Mouse (Mus musculus) kidney, embryonic 15.5 days (tissue): Measurements from ENCODE around the gene Elavl3. TPM values are rescaled to one million over a fixed set of nuclear protein-coding genes. Genes with fewer than 3 reads are reported as not detected.

ENCODE experiments used
- ATAC-seq: fragments of 200-750 bp; cut with Nextera tagmentation; replicated peaks from 2 replicates; pipeline ENCODE4 v1.8.0; 2017; ENCODE audit warnings: moderate TSS enrichment; ENCODE audit not compliant: low FRiP score
- H3K27ac ChIP-seq: fragments of 300-500 bp; sonication (generic); 2 replicates; pipeline ENCODE4 v1.5.1; 2015; ENCODE audit warnings: mild to moderate bottlenecking, inconsistent platforms
- H3K27me3 ChIP-seq: fragments of 300-500 bp; sonication (generic); 2 replicates; pipeline ENCODE4 v1.6.1; 2015; ENCODE audit warnings: inconsistent platforms
- H3K36me3 ChIP-seq: fragments of 300-500 bp; sonication (generic); 2 replicates; pipeline ENCODE4 v1.6.1; 2015; ENCODE audit warnings: inconsistent platforms
- H3K4me1 ChIP-seq: fragments of 300-500 bp; sonication (generic); 2 replicates; pipeline ENCODE4 v1.6.1; 2015; ENCODE audit warnings: inconsistent platforms
- H3K4me2 ChIP-seq: fragments of 300-500 bp; sonication (generic); 2 replicates; pipeline ENCODE4 v1.6.1; 2015; ENCODE audit warnings: moderate library complexity, mild to moderate bottlenecking, inconsistent platforms
- H3K4me3 ChIP-seq: fragments of 300-500 bp; sonication (generic); replicated peaks from 2 replicates; pipeline ENCODE4 v1.5.1; 2015; ENCODE audit warnings: mild to moderate bottlenecking, inconsistent platforms
- H3K9ac ChIP-seq: fragments of 300-500 bp; sonication (generic); 2 replicates; pipeline ENCODE4 v1.6.1; 2015; ENCODE audit warnings: mild to moderate bottlenecking, inconsistent platforms
- H3K9me3 ChIP-seq: fragments of 300-500 bp; sonication (generic); replicated peaks from 2 replicates; pipeline ENCODE4 v1.6.1; 2016; ENCODE audit warnings: inconsistent platforms
- WGBS: fragments of 180-500 bp; shearing (Covaris S2); methylation state at CpG from one replicate; pipeline ENCODE4 v1.1.7; 2015; ENCODE audit warnings: mixed read lengths; 5-methylcytosine and 5-hydroxymethylcytosine counted together
- polyA plus RNA-seq: library from polyadenylated mRNA; unstranded; fragments of >200 nt; fragmentation: Nextera tagmentation; extraction: Ambion mirVana; gene quantifications from 2 replicates; pipeline ENCODE4 v1.2.1, GENCODE M21; 2015

Gene Elavl3
- 0.53 and 1.1 TPM in 2 replicates for polyA plus RNA-seq

DNA sequence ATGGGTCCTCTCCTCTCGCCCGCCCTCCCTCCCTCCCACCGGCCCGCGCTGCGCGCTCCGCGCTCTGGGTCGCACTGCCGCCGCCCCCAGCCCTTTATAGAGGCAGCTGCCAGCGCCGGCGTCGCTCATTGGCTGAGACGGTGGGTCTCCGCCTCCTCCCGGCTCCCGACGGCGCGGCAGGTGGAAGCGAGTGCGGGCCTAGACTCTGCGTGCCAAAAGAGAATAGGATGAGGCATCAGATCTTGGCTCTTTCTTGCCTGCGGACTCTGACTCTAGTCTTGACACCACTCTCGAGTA lies at the start of gene Elavl3:
Gene Elavl3 (minus strand): TSS at position 66 of the 297 bp plus-strand sequence.
- Histone ChIP-seq H3K4me3 (peak within 1 kb of the TSS; percentile 44), H3K4me2 (peak within 1 kb of the TSS; percentile 74), H3K27me3 (peaks cover 75% of the 10 kb centered on the region), H3K9ac (no peak within 1 kb of the TSS), H3K27ac (no peak within 1 kb of the TSS), H3K9me3 (no peaks in the 10 kb centered on the region), H3K4me1 (peaks cover 32% of the 10 kb centered on the region), H3K36me3 (peaks cover 1% of the 10 kb centered on the region)
- no peak for ATAC-seq
- under 1% methylated on average over 18 of the region's 28 CpGs for WGBS

DNA sequence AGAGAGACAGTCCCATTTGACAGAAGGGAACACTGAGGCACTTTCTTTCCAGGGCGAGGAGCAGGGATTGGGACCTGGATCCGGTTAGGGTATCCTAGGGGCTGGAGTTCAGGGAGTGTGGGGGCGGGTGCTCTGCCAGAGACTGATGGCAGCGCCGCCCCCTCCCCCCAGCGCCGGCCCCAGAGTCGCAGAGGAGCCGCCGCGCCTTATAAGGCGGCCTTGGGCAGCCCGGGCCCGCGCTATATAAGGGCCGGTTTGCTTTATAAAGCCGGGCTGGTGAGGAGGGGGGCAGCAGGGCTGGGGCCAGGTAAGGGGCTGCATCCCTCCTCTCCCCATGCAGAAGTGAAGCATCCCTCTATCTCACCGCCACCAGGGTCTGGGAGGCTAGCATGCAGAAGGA lies 48.1 kb upstream of the Elavl3 start:
- H3K9me3 ChIP-seq, result no peaks in the 10 kb centered on the region
- 4% methylated on average over 18 of the region's 18 CpGs for WGBS
- H3K4me2 ChIP-seq, result peak overlapping the region; percentile 42
- peaks cover 19% of the 10 kb centered on the region for H3K4me1 ChIP-seq
- peaks cover 45% of the 10 kb centered on the region for H3K27me3 ChIP-seq
- no peaks in the 10 kb centered on the region for H3K36me3 ChIP-seq
- no peak for ATAC-seq
- H3K27ac ChIP-seq, result no peak overlapping the region
- H3K9ac ChIP-seq, result no peak overlapping the region
- H3K4me3 ChIP-seq, result peak overlapping the region; percentile 13

DNA sequence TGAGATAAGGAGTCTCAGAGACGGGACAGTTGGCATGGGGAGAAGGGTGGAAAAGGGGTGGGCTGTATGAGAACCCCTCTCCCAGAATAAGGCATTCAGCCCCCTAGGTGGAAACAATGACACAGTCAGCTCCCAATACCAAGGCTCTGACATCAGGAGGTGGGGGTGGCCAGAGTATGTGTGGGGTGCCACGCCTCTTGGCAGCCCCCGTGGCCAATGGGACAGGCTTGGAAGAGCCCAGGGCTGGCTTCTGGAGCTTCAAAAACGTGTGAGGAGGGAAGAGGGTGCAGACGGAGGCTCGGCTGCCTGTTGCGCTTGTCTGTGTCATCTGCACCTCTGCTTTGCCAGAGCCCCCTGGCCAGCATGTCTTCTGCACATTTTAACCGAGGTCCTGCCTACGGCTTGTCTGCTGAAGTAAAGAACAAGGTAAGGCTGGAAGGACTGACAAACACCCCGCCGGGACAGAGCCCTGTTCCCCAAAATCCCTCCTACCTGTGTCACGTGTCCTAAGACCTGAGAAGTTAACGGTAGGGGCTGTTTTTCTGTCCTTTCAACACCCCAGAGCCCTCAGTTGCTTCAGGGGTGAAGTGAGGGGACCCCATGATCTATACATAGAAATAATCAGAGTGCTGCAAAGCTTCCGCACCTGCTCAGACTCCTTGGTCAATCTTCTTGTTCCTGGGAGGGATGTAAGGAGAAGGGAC lies 47.3 kb upstream of the Elavl3 start, which contains the start of gene Cnn1:
Gene Cnn1 (plus strand): TSS at position 224 of the 704 bp plus-strand sequence.
- Histone ChIP-seq H3K9me3 (no peaks in the 10 kb centered on the region), H3K4me3 (peak within 1 kb of the TSS; percentile 13), H3K27ac (no peak within 1 kb of the TSS), H3K4me1 (peaks cover 19% of the 10 kb centered on the region), H3K9ac (no peak within 1 kb of the TSS), H3K36me3 (no peaks in the 10 kb centered on the region), H3K4me2 (peak within 1 kb of the TSS; percentile 42), H3K27me3 (peaks cover 45% of the 10 kb centered on the region)
- no peak for ATAC-seq
- WGBS, result 7% methylated on average over 14 of the region's 14 CpGs

DNA sequence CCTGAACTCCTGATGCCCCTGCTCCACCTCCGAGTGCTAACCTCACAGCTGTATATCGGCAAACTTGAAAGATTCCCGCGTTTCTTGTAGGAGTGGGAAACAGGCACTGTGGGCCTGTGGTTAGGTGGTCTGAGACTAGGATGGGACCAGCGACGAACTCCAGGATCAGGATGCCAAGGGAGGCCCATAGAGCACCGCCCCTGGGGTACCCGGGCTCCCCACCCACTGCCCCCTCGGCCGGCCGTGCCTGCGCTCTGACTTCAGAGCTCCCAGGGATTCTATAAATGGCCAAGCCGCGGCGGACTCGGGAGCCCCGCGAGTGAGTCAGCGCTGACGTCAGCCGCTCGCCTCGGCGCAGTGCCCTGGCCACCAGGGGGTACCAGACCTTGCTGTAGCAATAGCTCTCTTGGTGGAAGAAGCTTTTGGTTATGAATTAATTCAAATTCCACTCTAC lies 44.1 kb upstream of the Elavl3 start:
- no peak overlapping the region for H3K27ac ChIP-seq
- H3K9me3 ChIP-seq, result no peaks in the 10 kb centered on the region
- ATAC-seq, result peak; percentile 76
- H3K9ac ChIP-seq, result peak overlapping the region; percentile 53
- H3K36me3 ChIP-seq, result no peaks in the 10 kb centered on the region
- H3K4me1 ChIP-seq, result peaks cover 19% of the 10 kb centered on the region
- peak overlapping the region; percentile 79 for H3K4me2 ChIP-seq
- H3K27me3 ChIP-seq, result peaks cover 41% of the 10 kb centered on the region
- WGBS, result 2% methylated on average over 24 of the region's 24 CpGs
- peak overlapping the region; percentile 46 for H3K4me3 ChIP-seq

- Histone ChIP-seq H3K36me3 (no peaks in the 10 kb centered on the region), H3K9me3 (no peaks in the 10 kb centered on the region), H3K27me3 (peaks cover 9% of the 10 kb centered on the region), H3K4me3 (no peak overlapping the region), H3K4me2 (no peak overlapping the region), H3K4me1 (peaks cover 6% of the 10 kb centered on the region), H3K9ac (no peak overlapping the region), H3K27ac (no peak overlapping the region)
- ATAC-seq, result no peak
- WGBS, result 86% methylated on average over 6 of the region's 6 CpGs
Measured at GRCm38 (mm10) chr9:22092746-22093145, 40.9 kb upstream of the Elavl3 start.

- no peak overlapping the region for H3K4me3 ChIP-seq
- H3K9me3 ChIP-seq, result no peaks in the 10 kb centered on the region
- no peaks in the 10 kb centered on the region for H3K36me3 ChIP-seq
- H3K4me1 ChIP-seq, result peaks cover 8% of the 10 kb centered on the region
- no peak overlapping the region for H3K27ac ChIP-seq
- 86% methylated on average over 7 of the region's 7 CpGs for WGBS
- no peak overlapping the region for H3K9ac ChIP-seq
- no peak for ATAC-seq
- H3K4me2 ChIP-seq, result no peak overlapping the region
- 0 out of 2 replicates have a peak, but pooled peaks cover 5% of the 10 kb centered on the region for H3K27me3 ChIP-seq
Measured at GRCm38 (mm10) chr9:22089986-22090385, 38.2 kb upstream of the Elavl3 start.

DNA sequence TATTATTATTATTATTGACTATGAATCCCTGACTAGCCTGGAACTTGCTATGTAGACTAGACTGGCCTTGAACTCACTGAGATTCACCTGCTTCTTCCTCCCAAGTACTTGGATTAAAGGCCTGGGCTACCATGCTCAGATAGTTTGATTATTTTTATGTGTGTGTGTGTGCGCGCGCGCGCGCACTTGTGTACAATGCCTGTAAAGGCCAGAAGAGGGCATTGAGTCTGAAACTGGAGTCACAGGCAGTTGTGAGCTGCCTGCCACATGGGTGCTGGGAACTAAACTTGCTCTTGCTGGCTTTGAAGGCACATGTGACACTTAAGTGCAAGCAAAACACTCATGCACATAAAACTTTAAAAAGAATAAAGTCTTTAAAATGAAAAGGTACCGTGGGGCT lies 37.5 kb upstream of the Elavl3 start:
- Histone ChIP-seq H3K4me2 (no peak overlapping the region), H3K9me3 (no peaks in the 10 kb centered on the region), H3K27ac (no peak overlapping the region), H3K9ac (no peak overlapping the region), H3K27me3 (0 out of 2 replicates have a peak, but pooled peaks cover 5% of the 10 kb centered on the region), H3K4me1 (peaks cover 14% of the 10 kb centered on the region), H3K36me3 (no peaks in the 10 kb centered on the region), H3K4me3 (no peak overlapping the region)
- 95% methylated on average over 7 of the region's 7 CpGs for WGBS
- no peak for ATAC-seq

GRCm38 (mm10) chr9:22087034-22087618 lies 35.3 kb upstream of the Elavl3 start:
- Histone ChIP-seq H3K4me3 (no peak overlapping the region), H3K27me3 (no peaks in the 10 kb centered on the region), H3K4me2 (no peak overlapping the region), H3K9ac (no peak overlapping the region), H3K4me1 (peaks cover 24% of the 10 kb centered on the region), H3K27ac (no peak overlapping the region), H3K36me3 (peaks cover 6% of the 10 kb centered on the region; the same call in 1 of the 2 replicates), H3K9me3 (no peaks in the 10 kb centered on the region)
- no peak for ATAC-seq
- 88% methylated on average over 2 of the region's 2 CpGs for WGBS

GRCm38 (mm10) chr9:22086012-22086411 lies 34.2 kb upstream of the Elavl3 start:
- WGBS, result 49% methylated on average over 6 of the region's 6 CpGs
- no peak for ATAC-seq
- peaks cover 6% of the 10 kb centered on the region; the same call in 1 of the 2 replicates for H3K36me3 ChIP-seq

GRCm38 (mm10) chr9:22085022-22085834 lies 33.4 kb upstream of the Elavl3 start, which contains the start of gene Ecsit:
Gene Ecsit, minus strand, starts transcription at chr9:22085438.
- no peaks in the 10 kb centered on the region for H3K9me3 ChIP-seq
- peak within 1 kb of the TSS; percentile 79 for H3K4me2 ChIP-seq
- H3K36me3 ChIP-seq, result peaks cover 10% of the 10 kb centered on the region; the same call in 1 of the 2 replicates
- WGBS, result under 1% methylated on average over 48 of the region's 48 CpGs
- peaks cover 24% of the 10 kb centered on the region for H3K4me1 ChIP-seq
- H3K27me3 ChIP-seq, result no peaks in the 10 kb centered on the region
- peak within 1 kb of the TSS; percentile 90 for H3K27ac ChIP-seq
- H3K4me3 ChIP-seq, result peak within 1 kb of the TSS; percentile 80
- ATAC-seq, result peak; percentile 98
- H3K9ac ChIP-seq, result peak within 1 kb of the TSS; percentile 67

More at GRCm38 (mm10) chr9:22086012-22086411, 34.2 kb upstream of the Elavl3 start:
- H3K4me3 ChIP-seq, result peak overlapping the region; percentile 80
- peak overlapping the region; percentile 79 for H3K4me2 ChIP-seq
- H3K27ac ChIP-seq, result peak overlapping the region; percentile 90
- H3K9ac ChIP-seq, result peak overlapping the region; percentile 67
- H3K27me3 ChIP-seq, result no peaks in the 10 kb centered on the region
- H3K4me1 ChIP-seq, result peaks cover 24% of the 10 kb centered on the region
- no peaks in the 10 kb centered on the region for H3K9me3 ChIP-seq

- H3K36me3 ChIP-seq, result peaks cover 16% of the 10 kb centered on the region
- H3K4me1 ChIP-seq, result peaks cover 24% of the 10 kb centered on the region
- no peaks in the 10 kb centered on the region for H3K27me3 ChIP-seq
- H3K4me2 ChIP-seq, result peak overlapping the region; percentile 79
- H3K9me3 ChIP-seq, result no peaks in the 10 kb centered on the region
- peak overlapping the region; percentile 80 for H3K4me3 ChIP-seq
- peak overlapping the region; percentile 67 for H3K9ac ChIP-seq
- H3K27ac ChIP-seq, result peak overlapping the region; percentile 90
- ATAC-seq, result no peak
- WGBS, result 33% methylated on average over 4 of the region's 4 CpGs
Measured at GRCm38 (mm10) chr9:22084667-22085021, 32.8 kb upstream of the Elavl3 start.

- Histone ChIP-seq H3K4me1 (peaks cover 11% of the 10 kb centered on the region), H3K27me3 (no peaks in the 10 kb centered on the region), H3K4me3 (no peak overlapping the region), H3K9me3 (no peaks in the 10 kb centered on the region), H3K36me3 (peaks cover 55% of the 10 kb centered on the region), H3K9ac (no peak overlapping the region), H3K4me2 (no peak overlapping the region), H3K27ac (no peak overlapping the region)
- ATAC-seq, result no peak
- 89% methylated on average over 23 of the region's 23 CpGs for WGBS
Measured at GRCm38 (mm10) chr9:22076223-22076622, 24.4 kb upstream of the Elavl3 start.
